Mouse (Mus musculus): ENCODE data around the gene Bbox1. TPM values are rescaled to one million over a fixed set of nuclear protein-coding genes. Genes with fewer than 3 reads are reported as not detected.

Gene Bbox1
- 0.38 and 0.45 TPM in 2 replicates for polyA plus RNA-seq (2015; fragmentation: Nextera tagmentation; extraction: Ambion mirVana)

GRCm38 (mm10) chr2:110314509-110315155 is at the start of gene Bbox1:
Gene Bbox1 (minus strand): TSS chr2:110314560.
- Histone ChIP-seq H3K27me3 (no peaks in the 10 kb centered on the region), H3K36me3 (no peaks in the 10 kb centered on the region), H3K4me2 (replicated peaks) (no peak within 1 kb of the TSS), H3K27ac (no peak within 1 kb of the TSS; the same call in 1 of the 2 replicates), H3K9me3 (no peaks in the 10 kb centered on the region), H3K9ac (no peak within 1 kb of the TSS), H3K4me1 (0 out of 2 replicates have a peak, but pooled peaks cover 5% of the 10 kb centered on the region), H3K4me3 (no peak within 1 kb of the TSS)
- WGBS, result 86% methylated on average over 6 of the region's 6 CpGs
- ATAC-seq (ENCODE audit: low FRiP score, low read depth), result no peak

- Histone ChIP-seq H3K27ac (no peak overlapping the region), H3K9ac (no peak overlapping the region), H3K4me2 (replicated peaks) (peak overlapping the region; percentile 21; the same call in 1 of the 2 replicates), H3K36me3 (no peaks in the 10 kb centered on the region), H3K9me3 (no peaks in the 10 kb centered on the region), H3K4me1 (peaks cover 8% of the 10 kb centered on the region), H3K4me3 (no peak overlapping the region), H3K27me3 (peaks cover 5% of the 10 kb centered on the region; the same call in 1 of the 2 replicates)
- whole genome bisulfite sequencing, result 65% methylated on average over 3 of the region's 3 CpGs
- no peak for ATAC-seq (ENCODE audit: low FRiP score, low read depth)
These were observed 49.5 kb upstream of the Bbox1 start for GRCm38 (mm10) chr2:110363855-110364254.

GRCm38 (mm10) chr2:110362432-110363283 is 48.3 kb upstream of the Bbox1 start, which contains the start of gene Fibin:
Gene Fibin (minus strand): TSS chr2:110363183.
- Histone ChIP-seq H3K9ac (peak within 1 kb of the TSS; percentile 87), H3K4me1 (peaks cover 10% of the 10 kb centered on the region), H3K27me3 (peaks cover 5% of the 10 kb centered on the region; the same call in 1 of the 2 replicates), H3K4me2 (replicated peaks) (peak within 1 kb of the TSS; percentile 72), H3K27ac (peak within 1 kb of the TSS; percentile 93), H3K36me3 (no peaks in the 10 kb centered on the region), H3K4me3 (peak within 1 kb of the TSS; percentile 64), H3K9me3 (no peaks in the 10 kb centered on the region)
- peak; percentile 90 for ATAC-seq (ENCODE audit: low FRiP score, low read depth)
- 1% methylated on average over 33 of the region's 33 CpGs for WGBS

GRCm38 (mm10) chr2:110353302-110353970 is 39.1 kb upstream of the Bbox1 start:
- Histone ChIP-seq H3K9me3 (no peaks in the 10 kb centered on the region), H3K27me3 (no peaks in the 10 kb centered on the region), H3K36me3 (no peaks in the 10 kb centered on the region), H3K9ac (no peak overlapping the region), H3K27ac (peak overlapping the region; percentile 78; the same call in 1 of the 2 replicates), H3K4me1 (peaks cover 17% of the 10 kb centered on the region; the same call in 1 of the 2 replicates), H3K4me3 (no peak overlapping the region), H3K4me2 (replicated peaks) (no peak overlapping the region)
- peak; percentile 67; the same call in 1 of the 2 replicates for ATAC-seq (ENCODE audit: low FRiP score, low read depth)
- WGBS, result 71% methylated on average over 5 of the region's 5 CpGs

GRCm38 (mm10) chr2:110351843-110352251 is 37.5 kb upstream of the Bbox1 start:
- WGBS, result 56% methylated on average over 5 of the region's 5 CpGs
- no peak for ATAC-seq (ENCODE audit: low FRiP score, low read depth)
- peaks cover 15% of the 10 kb centered on the region; the same call in 1 of the 2 replicates for H3K4me1 ChIP-seq
- H3K4me3 ChIP-seq, result no peak overlapping the region
- H3K27me3 ChIP-seq, result no peaks in the 10 kb centered on the region
- H3K4me2 ChIP-seq (replicated peaks), result no peak overlapping the region
- H3K27ac ChIP-seq, result no peak overlapping the region
- H3K9ac ChIP-seq, result no peak overlapping the region
- H3K36me3 ChIP-seq, result no peaks in the 10 kb centered on the region
- H3K9me3 ChIP-seq, result no peaks in the 10 kb centered on the region

GRCm38 (mm10) chr2:110351406-110351805 is 37.0 kb upstream of the Bbox1 start:
- peaks cover 15% of the 10 kb centered on the region; the same call in 1 of the 2 replicates for H3K4me1 ChIP-seq
- no peak overlapping the region for H3K4me2 ChIP-seq (replicated peaks)
- H3K4me3 ChIP-seq, result no peak overlapping the region
- no peaks in the 10 kb centered on the region for H3K9me3 ChIP-seq
- no peak overlapping the region for H3K9ac ChIP-seq
- no peak for ATAC-seq (ENCODE audit: low FRiP score, low read depth)
- WGBS, result 70% methylated on average over 1 of the region's 1 CpGs
- H3K27me3 ChIP-seq, result no peaks in the 10 kb centered on the region
- no peaks in the 10 kb centered on the region for H3K36me3 ChIP-seq
- no peak overlapping the region for H3K27ac ChIP-seq

GRCm38 (mm10) chr2:110328953-110329352 is 14.6 kb upstream of the Bbox1 start:
- Histone ChIP-seq H3K4me2 (replicated peaks) (no peak overlapping the region), H3K9me3 (no peaks in the 10 kb centered on the region), H3K4me3 (no peak overlapping the region), H3K27ac (no peak overlapping the region), H3K36me3 (no peaks in the 10 kb centered on the region), H3K27me3 (no peaks in the 10 kb centered on the region), H3K4me1 (no peaks in the 10 kb centered on the region), H3K9ac (no peak overlapping the region)
- ATAC-seq (ENCODE audit: low FRiP score, low read depth), result no peak

- H3K4me2 ChIP-seq (replicated peaks), result no peak overlapping the region
- H3K4me3 ChIP-seq, result no peak overlapping the region
- no peaks in the 10 kb centered on the region for H3K36me3 ChIP-seq
- no peaks in the 10 kb centered on the region for H3K4me1 ChIP-seq
- no peak overlapping the region for H3K9ac ChIP-seq
- no peaks in the 10 kb centered on the region for H3K9me3 ChIP-seq
- WGBS, result 69% methylated on average over 4 of the region's 4 CpGs
- H3K27me3 ChIP-seq, result no peaks in the 10 kb centered on the region
- no peak overlapping the region for H3K27ac ChIP-seq
- no peak for ATAC-seq (ENCODE audit: low FRiP score, low read depth)
These were observed 5.6 kb upstream of the Bbox1 start for GRCm38 (mm10) chr2:110319949-110320348.

GRCm38 (mm10) chr2:110319266-110319665 is 4.9 kb upstream of the Bbox1 start:
- H3K9me3 ChIP-seq, result no peaks in the 10 kb centered on the region
- no peak overlapping the region for H3K27ac ChIP-seq
- no peaks in the 10 kb centered on the region for H3K27me3 ChIP-seq
- no peak for ATAC-seq (ENCODE audit: low FRiP score, low read depth)
- 80% methylated on average over 1 of the region's 1 CpGs for WGBS
- H3K4me1 ChIP-seq, result 0 out of 2 replicates have a peak, but pooled peaks cover 1% of the 10 kb centered on the region
- no peak overlapping the region for H3K4me2 ChIP-seq (replicated peaks)
- H3K9ac ChIP-seq, result no peak overlapping the region
- H3K4me3 ChIP-seq, result no peak overlapping the region
- H3K36me3 ChIP-seq, result no peaks in the 10 kb centered on the region

- Histone ChIP-seq H3K4me1 (0 out of 2 replicates have a peak, but pooled peaks cover 5% of the 10 kb centered on the region), H3K27ac (no peak overlapping the region), H3K36me3 (no peaks in the 10 kb centered on the region), H3K9me3 (no peaks in the 10 kb centered on the region), H3K4me2 (replicated peaks) (no peak overlapping the region), H3K4me3 (no peak overlapping the region), H3K27me3 (no peaks in the 10 kb centered on the region), H3K9ac (no peak overlapping the region)
- ATAC-seq (ENCODE audit: low FRiP score, low read depth), result no peak
- 90% methylated on average over 1 of the region's 1 CpGs for WGBS
These were observed 4.4 kb upstream of the Bbox1 start for GRCm38 (mm10) chr2:110318719-110319118.

- Histone ChIP-seq H3K4me3 (no peak overlapping the region), H3K9me3 (no peaks in the 10 kb centered on the region), H3K4me1 (0 out of 2 replicates have a peak, but pooled peaks cover 5% of the 10 kb centered on the region), H3K9ac (no peak overlapping the region), H3K27me3 (no peaks in the 10 kb centered on the region), H3K4me2 (replicated peaks) (no peak overlapping the region), H3K36me3 (no peaks in the 10 kb centered on the region), H3K27ac (no peak overlapping the region)
- ATAC-seq (ENCODE audit: low FRiP score, low read depth), result no peak
- WGBS, result 44% methylated on average over 3 of the region's 3 CpGs
These were observed 1.9 kb upstream of the Bbox1 start for GRCm38 (mm10) chr2:110316116-110316883.
